Mouse (Mus musculus) liver, embryonic 14.5 days (tissue): ENCODE measurements around the gene Pde8a. TPM values are rescaled to one million over a fixed set of nuclear protein-coding genes. Genes with fewer than 3 reads are reported as not detected.

ENCODE experiments used
- ATAC-seq: fragments of 200-750 bp; cut with Nextera tagmentation; 2 replicates; pipeline ENCODE4 v1.8.0; 2017; ENCODE audit warnings: moderate number of reproducible peaks, mild to moderate bottlenecking, moderate library complexity; ENCODE audit not compliant: insufficient read depth
- DNase-seq, 3 experiments: peaks; one replicate each; pipeline ENCODE4 v3.0.0-alpha.2; 2012 to 2013; ENCODE audit warnings: low read depth in 3 of 3, low spot score in 3 of 3
- H3K27ac ChIP-seq: fragments of 300-500 bp; sonication (generic); 2 replicates; pipeline ENCODE4 v1.5.1; 2014; ENCODE audit warnings: moderate library complexity, mild to moderate bottlenecking, control low read depth, inconsistent platforms
- H3K27me3 ChIP-seq: fragments of 300-500 bp; sonication (generic); 2 replicates; pipeline ENCODE4 v1.6.1; 2014; ENCODE audit warnings: mild to moderate bottlenecking, low read length, moderate library complexity; ENCODE audit not compliant: control insufficient read depth, insufficient read depth
- H3K36me3 ChIP-seq: fragments of 300-500 bp; sonication (generic); replicated peaks from 2 replicates; pipeline ENCODE4 v1.6.1; 2014; ENCODE audit warnings: low read depth; ENCODE audit not compliant: control insufficient read depth, insufficient read depth
- H3K4me1 ChIP-seq, 2 experiments: fragments of 200-500 bp in 1 of 2; fragments of 300-500 bp in 1 of 2; sonication (generic) in 1 of 2; replicated peaks; 2 replicates each; pipeline ENCODE4 v1.6.1; 2012 to 2014; ENCODE audit warnings: antibody characterized with exemption in 1 of 2, inconsistent platforms in 1 of 2, low read length in 1 of 2; ENCODE audit not compliant: control insufficient read depth in 2 of 2, insufficient read depth in 2 of 2
- H3K4me2 ChIP-seq: fragments of 300-500 bp; sonication (generic); 2 replicates; pipeline ENCODE4 v1.6.1; 2014; ENCODE audit warnings: low read depth, mild to moderate bottlenecking, control low read depth, moderate library complexity
- H3K4me3 ChIP-seq, 2 experiments: fragments of 200-500 bp in 1 of 2; fragments of 300-500 bp in 1 of 2; sonication (generic) in 1 of 2; 2 replicates each; pipeline ENCODE4 v1.5.1; 2012 to 2014; ENCODE audit warnings: low read depth in 2 of 2, low read length in 2 of 2, mild to moderate bottlenecking in 2 of 2, control low read depth in 1 of 2, inconsistent platforms in 1 of 2, moderate library complexity in 1 of 2; ENCODE audit not compliant: insufficient read depth in 1 of 2
- H3K9ac ChIP-seq: fragments of 300-500 bp; sonication (generic); replicated peaks from 2 replicates; pipeline ENCODE4 v1.6.1; 2014; ENCODE audit warnings: mild to moderate bottlenecking, control low read depth, moderate library complexity
- H3K9me3 ChIP-seq: fragments of 300-500 bp; sonication (generic); 2 replicates; pipeline ENCODE4 v1.6.1; 2016; ENCODE audit warnings: low read length, mixed read lengths; ENCODE audit not compliant: control insufficient read depth
- CTCF ChIP-seq: IDR thresholded peaks from 2 replicates; pipeline ENCODE4 v1.5.1; 2016; ENCODE audit warnings: antibody characterized with exemption, low read depth, control low read depth
- EP300 ChIP-seq: IDR thresholded peaks from 2 replicates; pipeline ENCODE4 v1.6.1; 2016; ENCODE audit warnings: antibody characterized with exemption, low read depth
- WGBS: fragments of 180-500 bp; shearing (Covaris S2); extraction: QIAGEN DNeasy Blood & Tissue Kit; methylation state at CpG from one replicate; pipeline ENCODE4 v1.1.7; 2014; ENCODE audit not compliant: insufficient replicate concordance; 5-methylcytosine and 5-hydroxymethylcytosine counted together
- polyA plus RNA-seq, 2 experiments: library from polyadenylated mRNA; depleted of rRNA in 1 of 2; stranded (reverse) in 1 of 2; unstranded in 1 of 2; fragments of >200 nt; fragmentation: Nextera tagmentation in 1 of 2; extraction: Ambion mirVana in 1 of 2; gene quantifications; 2 replicates each; pipeline versions ENCODE4 v1.2.1 to v1.2.3; 2012 to 2014

Gene Pde8a
- polyA plus RNA-seq, 2 experiments, result 1.5 to 1.7 TPM

GRCm38 (mm10) chr7:81309247-81309646, 95.9 kb downstream of the Pde8a start:
- H3K4me3 ChIP-seq, result no peak overlapping the region
- ATAC-seq (no peak), DNase-seq (no peak)
- H3K27ac ChIP-seq, result no peak overlapping the region
- no peak overlapping the region for H3K4me2 ChIP-seq
- TF ChIP-seq CTCF, result no peak
- no peak for TF ChIP-seq EP300
- H3K36me3 ChIP-seq, result no peaks in the 10 kb centered on the region
- 51% methylated on average over 6 of the region's 6 CpGs for WGBS
- H3K4me1 ChIP-seq, result no peaks in the 10 kb centered on the region
- no peaks in the 10 kb centered on the region for H3K9me3 ChIP-seq
- H3K27me3 ChIP-seq, result no peaks in the 10 kb centered on the region
- H3K9ac ChIP-seq, result no peak overlapping the region

GRCm38 (mm10) chr7:81311130-81311529, 97.7 kb downstream of the Pde8a start:
- no peak overlapping the region for H3K4me3 ChIP-seq
- H3K9ac ChIP-seq, result no peak overlapping the region
- H3K36me3 ChIP-seq, result no peaks in the 10 kb centered on the region
- no peaks in the 10 kb centered on the region for H3K4me1 ChIP-seq
- ATAC-seq (no peak), DNase-seq (no peak)
- TF ChIP-seq CTCF (no peak), EP300 (no peak)
- no peak overlapping the region for H3K4me2 ChIP-seq
- no peaks in the 10 kb centered on the region for H3K9me3 ChIP-seq
- no peaks in the 10 kb centered on the region for H3K27me3 ChIP-seq
- no peak overlapping the region for H3K27ac ChIP-seq
- WGBS, result 61% methylated on average over 1 of the region's 1 CpGs

GRCm38 (mm10) chr7:81311581-81311980, 98.2 kb downstream of the Pde8a start:
- H3K9ac ChIP-seq, result no peak overlapping the region
- no peaks in the 10 kb centered on the region for H3K36me3 ChIP-seq
- H3K4me1 ChIP-seq, result no peaks in the 10 kb centered on the region
- no peak overlapping the region for H3K4me2 ChIP-seq
- H3K27me3 ChIP-seq, result no peaks in the 10 kb centered on the region
- no peaks in the 10 kb centered on the region for H3K9me3 ChIP-seq
- DNase-seq, result no peak
- TF ChIP-seq CTCF (no peak), EP300 (no peak)
- no peak for ATAC-seq
- no peak overlapping the region for H3K4me3 ChIP-seq
- H3K27ac ChIP-seq, result no peak overlapping the region

- TF ChIP-seq EP300 (no peak), CTCF (no peak)
- no peaks in the 10 kb centered on the region for H3K4me1 ChIP-seq
- H3K27me3 ChIP-seq, result no peaks in the 10 kb centered on the region
- H3K4me2 ChIP-seq, result no peak overlapping the region
- H3K4me3 ChIP-seq, result no peak overlapping the region
- DNase-seq (no peak), ATAC-seq (no peak)
- no peaks in the 10 kb centered on the region for H3K36me3 ChIP-seq
- WGBS, result 43% methylated on average over 8 of the region's 8 CpGs
- H3K27ac ChIP-seq, result no peak overlapping the region
- no peak overlapping the region for H3K9ac ChIP-seq
- no peaks in the 10 kb centered on the region for H3K9me3 ChIP-seq
Observed at GRCm38 (mm10) chr7:81315583-81315982, 102.2 kb downstream of the Pde8a start.

GRCm38 (mm10) chr7:81319749-81320148, 106.4 kb downstream of the Pde8a start:
- no peaks in the 10 kb centered on the region for H3K9me3 ChIP-seq
- TF ChIP-seq EP300 (no peak), CTCF (no peak)
- no peaks in the 10 kb centered on the region for H3K36me3 ChIP-seq
- H3K4me3 ChIP-seq, result no peak overlapping the region
- no peaks in the 10 kb centered on the region for H3K27me3 ChIP-seq
- H3K27ac ChIP-seq, result no peak overlapping the region
- H3K4me2 ChIP-seq, result no peak overlapping the region
- H3K4me1 ChIP-seq, result no peaks in the 10 kb centered on the region
- 70% methylated on average over 6 of the region's 6 CpGs for WGBS
- no peak for ATAC-seq
- no peak overlapping the region for H3K9ac ChIP-seq
- DNase-seq, result no peak

- no peak overlapping the region for H3K9ac ChIP-seq
- DNase-seq (no peak), ATAC-seq (no peak)
- no peak overlapping the region for H3K4me2 ChIP-seq
- no peaks in the 10 kb centered on the region for H3K9me3 ChIP-seq
- TF ChIP-seq CTCF (0 out of 2 replicates have a peak, but pooled peaks have one; percentile 14), EP300 (no peak)
- H3K27me3 ChIP-seq, result no peaks in the 10 kb centered on the region
- H3K27ac ChIP-seq, result no peak overlapping the region
- no peaks in the 10 kb centered on the region; a peak in 1 of 4 replicates for H3K4me1 ChIP-seq
- H3K4me3 ChIP-seq, result no peak overlapping the region
- WGBS, result 57% methylated on average over 5 of the region's 5 CpGs
- H3K36me3 ChIP-seq, result no peaks in the 10 kb centered on the region
Observed at GRCm38 (mm10) chr7:81321776-81322175, 108.4 kb downstream of the Pde8a start.
